Mouse (Mus musculus) mouse trophoblast stem cell (cell line): ENCODE results near the gene Fhl1.

Experiments
- in situ Hi-C, 2 experiments: fragments of 300-500 bp; cut with MseI, MboI; formaldehyde crosslinking; loops; 2 replicates in 1 of 2; 3 replicates in 1 of 2; pipeline ENCODE4 v1.15.1; 2025

Fhl1 gene

DNA sequence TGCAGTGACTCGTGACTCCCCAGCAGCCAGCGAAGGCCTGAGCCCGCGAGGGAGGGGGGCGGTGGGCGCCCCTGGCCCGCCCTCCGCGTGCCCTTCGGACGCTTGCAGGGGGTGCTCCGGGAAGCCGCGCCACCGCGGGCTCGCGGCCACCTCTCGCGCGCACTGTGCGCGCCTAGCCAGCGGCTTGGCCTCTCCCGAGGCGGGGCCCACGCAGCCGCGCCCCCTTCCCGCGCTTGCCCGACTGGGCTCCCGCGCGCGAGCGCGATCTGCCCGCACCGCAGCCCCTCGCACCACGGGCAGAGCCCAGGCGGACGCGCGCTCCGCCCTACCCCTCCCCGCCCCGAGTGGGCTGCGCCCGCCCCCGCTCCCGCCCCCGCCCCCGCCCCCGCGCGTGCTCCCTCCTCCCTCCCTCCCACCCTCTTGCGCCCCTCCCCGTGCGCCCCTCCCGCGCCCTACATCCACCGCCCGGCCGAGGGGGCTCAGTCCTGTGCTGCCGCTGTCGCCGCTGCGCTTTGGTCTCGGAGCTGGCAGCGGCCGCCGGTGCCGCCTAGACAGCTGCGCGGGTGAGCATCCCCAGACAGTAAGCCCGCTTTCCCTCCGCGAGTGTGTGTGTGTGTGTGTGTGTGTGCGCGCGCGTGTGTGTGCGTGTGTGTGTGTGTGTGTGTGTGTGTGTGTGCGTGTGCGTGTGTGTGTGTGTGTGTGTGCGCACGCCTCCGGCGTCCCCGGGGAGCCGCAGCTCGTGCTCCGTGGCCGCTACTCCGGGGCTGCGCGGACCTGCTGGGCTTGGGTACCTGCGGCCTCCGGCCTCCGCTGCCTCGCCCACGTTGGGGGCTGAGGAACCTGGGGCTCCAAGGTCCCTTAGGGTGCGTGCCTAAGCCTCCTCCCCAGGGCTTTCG, at the start of gene Fhl1:
Fhl1 (plus strand) TSS at position 482 of the 896 bp plus-strand sequence.
- in situ Hi-C loops, result no loop called here

DNA sequence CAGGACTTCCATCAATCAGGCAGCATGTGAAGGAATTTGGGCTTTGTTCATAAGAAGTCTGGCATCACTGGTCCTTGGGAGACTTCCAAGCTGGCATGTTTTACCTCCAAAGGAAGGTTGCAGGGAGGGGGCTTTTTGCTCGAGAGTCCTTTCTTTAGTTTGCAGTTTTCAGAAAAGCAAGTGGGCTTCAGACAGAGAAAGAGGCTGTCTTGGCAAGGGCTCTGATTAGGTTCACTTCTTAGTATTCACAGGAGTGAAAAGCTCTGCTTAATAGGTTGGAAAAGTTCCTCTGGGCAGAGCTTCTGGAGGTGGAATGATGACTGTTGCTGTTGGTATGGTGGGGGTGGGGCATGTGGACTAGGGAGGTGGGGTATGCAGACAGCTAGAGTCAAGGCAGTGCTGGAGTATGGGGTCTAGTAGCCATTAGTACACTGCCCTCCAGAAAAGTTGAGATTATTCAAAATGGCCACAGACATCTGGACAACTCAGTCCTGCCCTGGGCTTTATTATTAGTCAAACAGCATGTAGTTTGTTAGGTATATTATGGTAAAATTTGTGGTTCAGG, 49.3 kb upstream of the Fhl1 start:
- in situ Hi-C loops, result no loop called here

GRCm38 (mm10) chrX:56683521-56683920, 48.1 kb upstream of the Fhl1 start:
- in situ Hi-C loops, result no loop called here

- in situ Hi-C loops, result no loop called here
Measured at GRCm38 (mm10) chrX:56692554-56692953, 39.0 kb upstream of the Fhl1 start.

DNA sequence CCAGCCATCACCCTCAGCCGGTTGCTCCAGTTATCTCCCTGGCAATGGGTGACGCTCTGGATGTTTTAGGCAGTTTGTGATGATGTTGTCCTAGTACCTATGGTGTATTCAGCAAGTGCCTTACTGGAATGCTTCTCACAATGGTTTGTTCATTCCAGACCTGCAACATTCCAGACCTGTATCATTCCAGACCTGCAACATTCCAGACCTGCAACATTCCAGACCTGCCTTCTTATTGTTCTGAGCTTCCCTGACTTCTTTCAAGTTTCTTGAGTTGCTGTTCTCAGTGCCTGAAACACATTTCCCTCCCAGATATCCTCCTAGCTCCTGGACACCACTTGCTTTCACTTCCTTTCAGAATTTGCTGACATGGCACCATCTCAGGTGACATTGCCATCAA, 37.0 kb upstream of the Fhl1 start:
- in situ Hi-C loops, result no loop called here

- in situ Hi-C loops, result no loop called here
Measured at GRCm38 (mm10) chrX:56697199-56697780, 34.3 kb upstream of the Fhl1 start.

DNA sequence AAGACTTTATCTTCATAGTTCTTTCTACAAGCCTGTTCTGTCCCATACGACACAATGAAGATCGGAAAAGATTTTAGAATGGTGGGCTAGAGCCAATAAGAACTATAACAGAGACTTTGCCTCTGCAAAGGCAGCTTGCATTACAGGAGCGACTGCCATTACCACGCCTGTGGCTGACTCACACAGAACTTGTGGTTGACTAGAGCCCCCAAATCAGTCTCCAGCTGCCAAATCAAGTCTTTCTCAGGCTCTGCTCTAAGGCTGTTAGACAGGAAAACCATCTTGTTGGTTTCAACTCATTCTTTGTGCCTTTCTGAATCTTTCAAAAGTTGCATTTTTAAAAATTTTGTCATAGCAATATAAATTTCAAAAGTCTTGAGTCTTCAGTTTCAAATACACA, 33.7 kb upstream of the Fhl1 start:
- in situ Hi-C loops, result no loop called here

- in situ Hi-C loops, result no loop called here
Measured at GRCm38 (mm10) chrX:56701261-56701660, 30.3 kb upstream of the Fhl1 start.

DNA sequence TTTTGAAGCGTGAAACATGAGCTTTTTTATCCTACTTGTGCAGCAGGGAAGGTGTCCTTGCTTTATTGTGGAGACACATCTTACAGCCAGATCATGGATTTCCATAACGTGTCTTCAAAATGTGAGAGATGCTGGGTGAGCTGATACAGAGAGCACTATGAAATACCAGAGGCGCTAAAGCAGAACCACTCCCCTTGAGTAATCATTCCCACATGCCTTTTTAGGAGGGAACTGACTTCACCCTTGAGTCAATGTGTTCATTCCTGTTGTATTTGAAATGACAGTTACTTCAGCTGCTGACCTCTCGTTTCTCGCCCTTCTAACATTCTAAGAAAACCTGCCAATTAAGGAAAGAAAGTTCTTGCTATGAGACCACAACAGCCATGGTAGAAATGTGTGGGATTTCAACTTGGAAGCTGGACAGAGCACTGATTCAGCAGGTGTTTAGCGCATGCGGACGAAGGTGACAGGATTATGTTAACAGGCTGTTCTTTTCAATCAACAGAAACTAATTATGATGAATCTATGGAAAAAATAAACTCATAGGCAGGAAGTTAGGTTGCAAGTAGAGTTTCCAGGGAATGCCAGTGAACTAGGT, 27.5 kb upstream of the Fhl1 start:
- in situ Hi-C loops, result no loop called here

DNA sequence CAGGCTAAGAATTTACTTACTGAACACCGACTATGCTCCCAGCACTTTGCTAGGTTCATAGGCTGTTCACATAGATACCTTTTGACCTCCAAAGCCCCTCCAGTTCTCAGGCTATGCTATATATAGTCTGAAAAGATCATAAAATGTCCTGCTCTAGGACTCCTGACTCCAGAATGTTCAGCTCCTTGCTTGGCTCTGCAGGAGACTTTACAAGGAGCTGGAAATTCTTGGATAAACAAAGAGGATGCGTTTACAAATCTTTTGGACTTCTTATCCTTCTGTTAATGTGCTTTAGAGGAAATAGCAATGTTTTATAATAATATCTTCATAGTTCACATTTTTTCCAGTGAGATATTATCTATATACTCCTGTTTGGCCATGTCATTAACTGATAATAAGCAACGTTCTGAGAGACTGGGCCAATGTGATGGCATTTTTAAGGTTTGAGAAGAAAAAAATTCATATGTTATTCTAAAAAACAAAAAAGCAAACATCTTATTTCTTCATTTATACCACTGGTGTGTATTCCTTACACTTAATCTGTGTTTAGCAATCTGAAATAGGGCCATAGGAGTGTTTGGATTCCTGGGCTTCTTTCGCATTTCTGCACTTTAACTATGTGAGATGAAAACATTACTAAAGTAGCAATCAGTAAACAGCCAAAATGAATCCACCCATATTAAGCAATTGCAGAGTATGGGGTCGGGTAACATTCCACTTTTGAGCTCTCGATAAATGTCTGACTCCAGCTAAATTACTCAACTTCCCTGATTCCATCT, 22.8 kb upstream of the Fhl1 start:
- in situ Hi-C loops, result no loop called here

DNA sequence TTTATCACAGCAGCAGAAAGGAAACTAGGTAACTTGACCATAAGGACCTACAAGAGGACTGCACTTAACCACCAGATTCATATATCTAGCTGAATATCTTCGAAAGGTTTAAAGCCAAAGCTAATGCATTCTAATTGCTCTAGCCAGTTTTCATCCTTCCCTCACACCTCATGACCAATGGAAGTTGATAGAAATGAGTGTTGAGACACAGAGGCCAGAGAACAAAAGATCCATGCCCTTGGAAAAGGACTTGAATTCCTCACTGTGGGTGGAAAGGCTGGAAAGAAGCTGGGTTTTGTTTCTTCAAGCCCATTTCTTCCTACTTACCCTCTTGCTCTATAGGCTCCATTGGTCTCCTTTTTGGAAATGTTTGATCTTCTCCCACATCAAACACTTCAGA, 21.1 kb upstream of the Fhl1 start:
- in situ Hi-C loops, result no loop called here

GRCm38 (mm10) chrX:56712666-56713065, 18.9 kb upstream of the Fhl1 start:
- in situ Hi-C loops, result no loop called here

DNA sequence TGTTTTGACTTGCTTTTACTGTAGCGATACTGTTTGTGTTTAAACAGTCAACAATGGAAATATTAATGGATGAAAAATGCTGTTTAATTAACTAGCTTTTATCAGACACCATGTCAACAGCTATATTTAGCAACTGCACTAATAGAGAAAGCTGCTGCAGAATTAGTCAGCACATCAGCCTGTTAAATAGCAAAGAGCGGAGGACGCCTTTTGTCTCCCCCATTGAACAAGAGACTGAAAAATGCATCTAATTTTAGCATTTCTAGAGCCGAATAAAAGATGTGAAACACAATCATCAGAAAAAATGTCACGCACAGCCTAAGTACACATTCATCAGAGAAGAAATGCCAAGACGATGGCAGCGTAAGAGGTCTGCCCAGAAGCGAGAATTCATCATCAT, 9.0 kb upstream of the Fhl1 start:
- in situ Hi-C loops, result no loop called here

GRCm38 (mm10) chrX:56728507-56728906, 3.1 kb upstream of the Fhl1 start:
- in situ Hi-C loops, result no loop called here

- in situ Hi-C loops, result no loop called here
Measured at GRCm38 (mm10) chrX:56730828-56731305, 720 bp upstream of the Fhl1 start.

- in situ Hi-C loops, result no loop called here
Measured at GRCm38 (mm10) chrX:56732401-56732800, 814 bp downstream of the Fhl1 start.

- in situ Hi-C loops, result no loop called here
Measured at GRCm38 (mm10) chrX:56734436-56734835, 2.8 kb downstream of the Fhl1 start.

DNA sequence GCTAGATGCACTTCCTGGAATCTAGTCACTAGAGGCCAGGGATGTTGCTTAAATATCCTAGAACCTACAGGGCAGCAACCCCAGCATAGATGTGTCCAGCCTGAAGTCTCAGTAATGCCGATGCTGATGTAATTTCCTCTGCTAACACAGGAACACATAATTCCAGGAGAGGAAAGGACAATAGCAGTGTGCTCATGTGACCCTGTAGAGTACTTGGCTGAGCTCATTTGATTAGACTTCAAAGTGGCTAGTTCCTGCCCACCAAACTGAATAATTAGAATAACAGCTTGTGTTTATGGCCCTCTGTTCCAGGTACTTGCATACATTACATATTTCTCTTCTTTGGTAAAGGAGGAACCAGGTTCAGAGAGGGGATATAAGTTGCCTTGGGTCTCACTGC, 4.6 kb downstream of the Fhl1 start:
- in situ Hi-C loops, result no loop called here

DNA sequence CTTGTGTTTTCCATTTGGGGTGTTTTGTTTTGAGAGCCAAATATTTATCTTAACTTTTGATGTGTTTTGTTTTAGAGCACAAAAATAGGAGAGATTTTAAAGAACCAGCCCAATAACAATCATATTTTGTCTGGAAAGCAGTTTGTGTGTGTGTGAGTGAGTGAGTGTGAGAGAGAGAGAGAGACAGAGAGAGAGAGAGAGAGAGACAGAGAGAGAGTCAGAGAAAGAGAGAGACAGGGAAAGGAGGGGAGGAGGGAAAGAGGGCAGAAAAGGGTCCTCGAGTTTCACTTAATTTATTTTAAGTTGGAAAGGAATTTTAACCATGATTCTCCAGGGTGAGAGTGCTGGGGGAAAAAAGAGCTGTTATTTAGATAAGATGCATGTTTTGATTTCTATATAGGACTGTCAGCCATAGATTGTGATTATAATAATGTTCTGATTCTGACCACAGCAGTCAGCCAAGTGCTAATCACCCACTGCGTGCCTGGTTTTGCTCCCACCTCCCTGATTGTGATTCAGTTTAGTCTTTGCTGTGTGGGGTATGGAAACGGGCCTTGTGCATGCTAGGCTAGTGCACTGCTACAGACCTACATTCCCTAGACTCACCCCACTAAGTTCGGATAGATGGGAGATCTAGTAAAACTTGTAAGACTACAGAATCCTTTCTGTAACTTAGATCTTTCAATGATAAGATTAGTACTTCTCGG, 6.4 kb downstream of the Fhl1 start:
- in situ Hi-C loops, result no loop called here

DNA sequence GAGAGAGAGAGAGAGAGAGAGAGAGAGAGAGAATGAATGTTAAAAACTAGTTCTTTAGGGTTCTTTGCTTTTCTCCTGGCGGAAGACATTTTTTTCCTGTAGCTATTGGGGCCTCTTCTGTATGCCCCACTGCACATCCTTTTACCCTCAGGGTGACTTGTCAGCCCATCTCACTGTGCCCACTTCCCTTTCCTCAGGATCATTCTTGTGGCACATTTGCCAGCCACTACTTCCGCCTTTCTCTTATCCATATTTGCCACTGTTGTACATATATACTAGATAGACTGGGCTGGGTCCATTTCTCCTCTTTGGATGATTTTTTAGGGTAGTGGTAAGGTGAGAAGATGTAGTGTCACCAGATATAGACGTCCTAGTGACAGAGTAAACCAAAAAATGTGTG, 9.8 kb downstream of the Fhl1 start:
- in situ Hi-C loops, result no loop called here

GRCm38 (mm10) chrX:56751536-56751935, 19.9 kb downstream of the Fhl1 start:
- in situ Hi-C loops, result no loop called here
